Mouse (Mus musculus) forebrain, embryonic 14.5 days (tissue): Measurements from ENCODE around the gene Olfr635. TPM values are rescaled to one million over a fixed set of nuclear protein-coding genes. Genes with fewer than 3 reads are reported as not detected.

ENCODE experiments used
- ATAC-seq: fragments of 200-750 bp; cut with Nextera tagmentation; 2 replicates; pipeline ENCODE4 v1.8.0; 2017; ENCODE audit warnings: mild to moderate bottlenecking, moderate library complexity
- DNase-seq: peaks from one replicate; pipeline ENCODE4 v3.0.0-alpha.2; 2015; ENCODE audit warnings: low spot score
- H3K27ac ChIP-seq: fragments of 300-500 bp; sonication (generic); 2 replicates; pipeline ENCODE4 v1.5.1; 2014; ENCODE audit warnings: low read depth, mild to moderate bottlenecking, control low read depth, low read length, moderate library complexity
- H3K27me3 ChIP-seq: fragments of 300-500 bp; sonication (generic); replicated peaks from 2 replicates; pipeline ENCODE4 v1.6.1; 2014; ENCODE audit warnings: low read length, control low read depth, mixed read lengths; ENCODE audit not compliant: control insufficient read depth, insufficient read depth
- H3K36me3 ChIP-seq: fragments of 300-500 bp; sonication (generic); 2 replicates; pipeline ENCODE4 v1.6.1; 2014; ENCODE audit warnings: low read length, control low read depth; ENCODE audit not compliant: control insufficient read depth, insufficient read depth
- H3K4me1 ChIP-seq: fragments of 300-500 bp; sonication (generic); 2 replicates; pipeline ENCODE4 v1.6.1; 2014; ENCODE audit warnings: antibody characterized with exemption, low read length, control low read depth; ENCODE audit not compliant: control insufficient read depth, insufficient read depth
- H3K4me2 ChIP-seq: fragments of 300-500 bp; sonication (generic); 2 replicates; pipeline ENCODE4 v1.6.1; 2014; ENCODE audit warnings: mild to moderate bottlenecking, control low read depth, low read length
- H3K4me3 ChIP-seq: fragments of 300-500 bp; sonication (generic); 2 replicates; pipeline ENCODE4 v1.5.1; 2014; ENCODE audit warnings: low read depth, low read length, control low read depth
- H3K9ac ChIP-seq: fragments of 300-500 bp; sonication (generic); 2 replicates; pipeline ENCODE4 v1.6.1; 2014; ENCODE audit warnings: mild to moderate bottlenecking, low read length, control low read depth, moderate library complexity
- H3K9me3 ChIP-seq: fragments of 300-500 bp; sonication (generic); replicated peaks from 2 replicates; pipeline ENCODE4 v1.6.1; 2016; ENCODE audit warnings: low read length, control low read depth, mixed read lengths; ENCODE audit not compliant: control insufficient read depth
- WGBS: fragments of 180-500 bp; shearing (Covaris S2); extraction: QIAGEN DNeasy Blood & Tissue Kit; methylation state at CpG from one replicate; pipeline ENCODE4 v1.1.7; 2014; 5-methylcytosine and 5-hydroxymethylcytosine counted together
- polyA plus RNA-seq: library from polyadenylated mRNA; unstranded; fragments of >200 nt; fragmentation: Nextera tagmentation; extraction: Ambion mirVana; gene quantifications from 2 replicates; pipeline ENCODE4 v1.2.1, GENCODE M21; 2014

Gene Olfr635
- polyA plus RNA-seq, 1 experiment from 2014 or later, result not detected

DNA sequence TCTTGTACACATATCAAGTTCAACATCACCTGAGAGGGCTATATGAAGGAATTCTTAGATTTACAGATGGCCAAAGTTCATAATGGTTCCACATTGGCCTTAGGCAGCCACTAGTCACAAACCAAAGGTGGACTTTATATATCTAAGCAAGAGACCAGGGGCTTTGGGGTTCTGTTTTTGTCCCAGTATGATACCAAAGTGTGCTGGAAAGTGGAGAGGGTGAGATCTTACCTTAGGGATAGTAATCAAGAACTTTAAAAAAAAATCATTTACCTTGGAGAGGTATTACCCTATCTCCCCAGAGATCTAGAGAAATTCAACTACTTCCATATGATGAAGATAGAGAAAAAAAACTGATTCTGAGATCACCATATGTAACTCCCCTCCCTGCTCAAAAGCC lies 46.3 kb downstream of the Olfr635 start, which contains the start of gene Olfr639:
TSS of gene Olfr639 (minus strand) at position 101 of the 400 bp plus-strand sequence.
- no peak for ATAC-seq
- Histone ChIP-seq H3K4me1 (no peaks in the 10 kb centered on the region), H3K9me3 (no peaks in the 10 kb centered on the region), H3K9ac (no peak within 1 kb of the TSS), H3K4me3 (no peak within 1 kb of the TSS), H3K36me3 (no peaks in the 10 kb centered on the region), H3K4me2 (no peak within 1 kb of the TSS), H3K27ac (no peak within 1 kb of the TSS), H3K27me3 (no peaks in the 10 kb centered on the region)
- no peak for DNase-seq

DNA sequence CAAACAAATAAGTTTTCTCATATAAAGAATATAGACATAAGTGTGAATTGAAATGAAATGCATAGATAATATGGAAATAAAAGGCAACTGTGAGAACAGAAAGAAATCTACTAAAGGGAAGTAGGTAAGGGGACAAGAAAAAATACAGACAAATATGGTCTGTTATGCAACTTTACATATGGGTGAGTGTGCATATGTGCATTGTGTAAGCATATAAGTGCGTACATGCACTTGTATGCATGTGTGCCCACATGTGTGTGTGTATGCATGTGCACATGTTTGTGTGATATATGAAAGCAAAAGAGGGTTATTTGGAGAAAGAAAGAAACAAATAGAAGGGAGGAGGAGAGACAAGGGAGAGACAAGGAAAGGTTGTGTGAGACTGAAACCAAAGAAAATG lies 48.0 kb downstream of the Olfr635 start:
- H3K9ac ChIP-seq, result no peak overlapping the region
- no peak overlapping the region for H3K4me2 ChIP-seq
- ATAC-seq (no peak), DNase-seq (no peak)
- H3K4me3 ChIP-seq, result no peak overlapping the region
- no peaks in the 10 kb centered on the region for H3K9me3 ChIP-seq
- no peaks in the 10 kb centered on the region for H3K36me3 ChIP-seq
- WGBS, result 83% methylated on average over 1 of the region's 1 CpGs
- H3K4me1 ChIP-seq, result no peaks in the 10 kb centered on the region
- no peaks in the 10 kb centered on the region for H3K27me3 ChIP-seq
- no peak overlapping the region for H3K27ac ChIP-seq

DNA sequence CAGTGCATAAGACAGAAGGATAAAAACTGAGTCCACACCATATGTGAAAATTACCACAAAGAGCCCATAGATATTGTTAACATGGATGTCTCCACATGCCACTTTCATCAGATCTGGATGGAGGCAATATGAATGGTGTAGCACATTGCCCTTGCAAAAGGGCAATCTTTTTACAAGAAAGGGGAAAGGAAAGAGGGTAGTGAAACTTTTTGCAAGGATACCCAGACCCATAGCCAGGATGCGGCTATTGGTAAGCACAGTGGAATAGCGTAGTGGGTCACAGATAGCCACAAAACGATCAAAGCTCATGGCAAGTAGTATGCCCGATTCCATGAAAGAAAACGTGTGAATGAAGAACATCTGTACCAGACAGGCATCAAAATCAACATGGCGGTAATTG lies 50.7 kb downstream of the Olfr635 start:
- no peak for DNase-seq
- Histone ChIP-seq H3K4me1 (no peaks in the 10 kb centered on the region), H3K4me3 (no peak overlapping the region), H3K4me2 (no peak overlapping the region), H3K36me3 (no peaks in the 10 kb centered on the region), H3K27me3 (no peaks in the 10 kb centered on the region), H3K27ac (no peak overlapping the region), H3K9me3 (no peaks in the 10 kb centered on the region), H3K9ac (no peak overlapping the region)
- ATAC-seq, result no peak
- WGBS, result 90% methylated on average over 6 of the region's 6 CpGs

DNA sequence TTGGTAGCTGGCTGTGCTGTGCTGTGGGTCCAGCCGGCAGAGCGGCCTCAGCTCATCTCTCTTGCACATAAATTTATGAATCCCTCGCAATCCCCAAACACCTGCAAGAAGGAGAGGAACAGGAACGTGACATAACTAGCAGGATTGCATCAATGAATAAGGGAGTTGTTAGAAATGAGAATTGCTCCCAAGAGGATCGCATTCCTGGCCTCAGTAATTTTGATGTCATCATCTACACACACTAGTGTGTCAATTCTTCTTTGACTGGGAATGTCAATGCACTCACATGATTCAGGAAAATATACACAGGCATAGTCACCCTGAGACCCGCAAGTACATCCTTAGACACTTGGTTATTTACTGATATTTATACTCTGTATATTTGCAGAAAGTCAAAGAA lies 54.5 kb downstream of the Olfr635 start, which contains the start of gene Olfr640:
TSS of gene Olfr640 (minus strand) at position 101 of the 400 bp plus-strand sequence.
- H3K27ac ChIP-seq, result no peak within 1 kb of the TSS
- H3K36me3 ChIP-seq, result no peaks in the 10 kb centered on the region
- no peak within 1 kb of the TSS for H3K4me2 ChIP-seq
- no peak within 1 kb of the TSS for H3K9ac ChIP-seq
- no peaks in the 10 kb centered on the region for H3K9me3 ChIP-seq
- no peaks in the 10 kb centered on the region for H3K27me3 ChIP-seq
- ATAC-seq, result no peak
- H3K4me1 ChIP-seq, result no peaks in the 10 kb centered on the region
- no peak within 1 kb of the TSS for H3K4me3 ChIP-seq
- 86% methylated on average over 6 of the region's 6 CpGs for WGBS
- DNase-seq, result no peak

DNA sequence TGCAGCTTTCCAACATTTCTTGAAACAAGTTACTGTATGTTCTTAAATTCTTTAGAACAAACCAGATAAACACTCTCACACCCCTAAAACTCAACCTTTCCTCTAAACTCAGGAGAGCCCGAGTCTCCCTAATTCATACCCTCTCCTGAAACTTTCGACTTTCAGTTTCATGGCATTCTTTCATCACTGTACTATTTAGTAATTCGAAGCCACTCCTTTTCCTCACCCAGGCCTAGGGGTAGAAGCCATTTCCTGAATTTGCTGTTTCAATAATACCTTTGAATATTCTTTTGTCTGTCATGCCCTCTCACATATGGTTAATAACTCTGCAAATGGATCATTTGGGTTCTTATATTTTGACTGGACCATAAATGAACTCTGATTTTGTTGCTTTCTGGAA lies 56.0 kb downstream of the Olfr635 start:
- no peaks in the 10 kb centered on the region for H3K36me3 ChIP-seq
- ATAC-seq, result no peak
- H3K4me2 ChIP-seq, result no peak overlapping the region
- 78% methylated on average over 3 of the region's 3 CpGs for WGBS
- no peaks in the 10 kb centered on the region for H3K27me3 ChIP-seq
- H3K27ac ChIP-seq, result no peak overlapping the region
- no peak overlapping the region for H3K4me3 ChIP-seq
- H3K9me3 ChIP-seq, result no peaks in the 10 kb centered on the region
- no peak for DNase-seq
- H3K9ac ChIP-seq, result no peak overlapping the region
- H3K4me1 ChIP-seq, result no peaks in the 10 kb centered on the region

DNA sequence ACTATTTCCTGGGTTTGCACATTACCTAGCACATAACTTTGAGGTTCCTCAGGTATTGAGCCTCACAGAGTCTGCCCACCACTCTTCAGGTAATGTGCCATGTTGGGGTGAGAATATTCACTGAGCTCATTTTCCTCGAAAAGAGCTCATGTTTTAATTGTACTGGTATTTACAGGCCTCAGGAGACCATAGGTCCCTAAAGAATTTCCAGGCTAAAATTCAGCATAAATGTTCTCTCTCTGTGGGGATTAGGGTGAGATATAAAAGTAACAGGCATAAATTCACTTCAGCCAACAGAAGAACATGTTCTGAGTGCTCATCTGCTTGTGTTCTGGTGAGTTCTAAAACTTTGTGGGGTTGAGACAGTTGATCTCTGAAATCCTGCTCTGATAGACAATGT lies 64.2 kb downstream of the Olfr635 start, which contains the start of gene Olfr641:
TSS of gene Olfr641 (plus strand) at position 301 of the 400 bp plus-strand sequence.
- Histone ChIP-seq H3K4me3 (no peak within 1 kb of the TSS), H3K27ac (no peak within 1 kb of the TSS), H3K36me3 (no peaks in the 10 kb centered on the region), H3K4me1 (no peaks in the 10 kb centered on the region), H3K9ac (no peak within 1 kb of the TSS), H3K9me3 (no peaks in the 10 kb centered on the region), H3K27me3 (no peaks in the 10 kb centered on the region), H3K4me2 (no peak within 1 kb of the TSS)
- ATAC-seq, result no peak
- DNase-seq, result no peak
- 85% methylated on average over 1 of the region's 1 CpGs for WGBS

Other genes starting within 250 kb of the Olfr635 start
- not detected in 2 replicates for gene Olfr628, start 240.8 kb upstream of the Olfr635 start, polyA plus RNA-seq
- not detected in 2 replicates for gene Olfr629, start 226.2 kb upstream of the Olfr635 start, polyA plus RNA-seq
- gene Olfr630, start 213.8 kb upstream of the Olfr635 start, polyA plus RNA-seq, result not detected in 2 replicates
- gene Olfr69, start 199.6 kb upstream of the Olfr635 start, polyA plus RNA-seq, result not detected in 2 replicates
- not detected in 2 replicates for gene Olfr68, start 191.5 kb upstream of the Olfr635 start, polyA plus RNA-seq
- not detected in 2 replicates for gene Olfr67, start 179.3 kb upstream of the Olfr635 start, polyA plus RNA-seq
- gene Hbb-bt, start 157.2 kb upstream of the Olfr635 start, polyA plus RNA-seq, result 1,580 and 1,724 TPM in 2 replicates
- 3,810 and 4,891 TPM in 2 replicates for gene Hbb-bs, start 143.1 kb upstream of the Olfr635 start, polyA plus RNA-seq
- not detected in 2 replicates for gene Hbb-bh2, start 130.6 kb upstream of the Olfr635 start, polyA plus RNA-seq
- 0.90 and 2.5 TPM in 2 replicates for gene Hbb-bh1, start 128.0 kb upstream of the Olfr635 start, polyA plus RNA-seq
- gene Hbb-y, start 117.9 kb upstream of the Olfr635 start, polyA plus RNA-seq, result 152 and 669 TPM in 2 replicates
- not detected in 2 replicates for gene Olfr66, start 84.9 kb upstream of the Olfr635 start, polyA plus RNA-seq
- gene Olfr64, start 76.7 kb upstream of the Olfr635 start, polyA plus RNA-seq, result not detected in 2 replicates
- gene Olfr65, start 67.7 kb upstream of the Olfr635 start, polyA plus RNA-seq, result not detected in 2 replicates
- gene Olfr631, start 42.3 kb upstream of the Olfr635 start, polyA plus RNA-seq, result not detected in 2 replicates
- not detected in 2 replicates for gene Olfr632, start 36.8 kb upstream of the Olfr635 start, polyA plus RNA-seq
- not detected in 2 replicates for gene Olfr633, start 26.7 kb upstream of the Olfr635 start, polyA plus RNA-seq
- not detected in 2 replicates for gene Olfr638, start 27.6 kb downstream of the Olfr635 start, polyA plus RNA-seq
- gene Olfr639, start 46.2 kb downstream of the Olfr635 start, polyA plus RNA-seq, result not detected in 2 replicates
- not detected in 2 replicates for gene Olfr640, start 54.4 kb downstream of the Olfr635 start, polyA plus RNA-seq
- gene Olfr641, start 64.3 kb downstream of the Olfr635 start, polyA plus RNA-seq, result not detected in 2 replicates
- not detected in 2 replicates for gene Olfr642, start 81.5 kb downstream of the Olfr635 start, polyA plus RNA-seq
- gene 4930516K23Rik, start 90.3 kb downstream of the Olfr635 start, polyA plus RNA-seq, result not detected in 2 replicates
- gene Olfr644, start 100.7 kb downstream of the Olfr635 start, polyA plus RNA-seq, result not detected in 2 replicates
- gene Olfr645, start 114.3 kb downstream of the Olfr635 start, polyA plus RNA-seq, result not detected in 2 replicates
- gene Olfr646, start 133.7 kb downstream of the Olfr635 start, polyA plus RNA-seq, result not detected in 2 replicates
- not detected in 2 replicates for gene Ubqln5, start 158.7 kb downstream of the Olfr635 start, polyA plus RNA-seq
- gene Olfr643, start 166.3 kb downstream of the Olfr635 start, polyA plus RNA-seq, result not detected in 2 replicates
- not detected in 2 replicates for gene Ubqln3, start 172.1 kb downstream of the Olfr635 start, polyA plus RNA-seq
- not detected in 2 replicates for gene Ubqlnl, start 179.4 kb downstream of the Olfr635 start, polyA plus RNA-seq
- gene Olfm5, start 193.7 kb downstream of the Olfr635 start, polyA plus RNA-seq, result not detected in 2 replicates
- gene Olfr648, start 212.2 kb downstream of the Olfr635 start, polyA plus RNA-seq, result 0.27 and 0.33 TPM in 2 replicates
- not detected in 2 replicates for gene Olfr649, start 224.8 kb downstream of the Olfr635 start, polyA plus RNA-seq
- 0.27 TPM in 1 of 2 replicates, not detected in the other for gene Trim6, start 247.6 kb downstream of the Olfr635 start, polyA plus RNA-seq